7 mouse cellular contexts compared by ENCODE assay signal in genomic region chr6:92705353-92706144, GRCm38 (mm10). TPM values are rescaled to one million over a fixed set of nuclear protein-coding genes. Genes with fewer than 3 reads are reported as not detected.
DNase-seq lines count a peak whose midpoint lies in the region; ATAC-seq lines count a peak whose summit lies in the region.

No protein-coding gene starts in this region.

- peak overlapping the region; percentile 84 for H3K4me3 ChIP-seq in embryonic facial prominence, embryonic 14.5 days (ENCODE audit: low read depth, low read length)
- peak overlapping the region; percentile 64 for H3K4me3 ChIP-seq in hindbrain, embryonic 13.5 days

- no peaks in the 10 kb centered on the region for H3K27me3 ChIP-seq in embryonic facial prominence, embryonic 14.5 days (replicated peaks; ENCODE audit: control insufficient read depth, insufficient read depth, low read length)
- H3K27me3 ChIP-seq in hindbrain, embryonic 13.5 days, result no peaks in the 10 kb centered on the region

- peak overlapping the region; percentile 73 for H3K27ac ChIP-seq in embryonic facial prominence, embryonic 14.5 days (replicated peaks; ENCODE audit: low read depth, low read length)
- peak overlapping the region; percentile 83 for H3K27ac ChIP-seq in hindbrain, embryonic 13.5 days

- peaks cover 9% of the 10 kb centered on the region; the same call in 1 of the 2 replicates for H3K4me1 ChIP-seq in embryonic facial prominence, embryonic 14.5 days (ENCODE audit: control insufficient read depth, insufficient read depth, low read length)
- H3K4me1 ChIP-seq in hindbrain, embryonic 13.5 days (replicated peaks), result peaks cover 49% of the 10 kb centered on the region

- DNase-seq in lung, adult 18-20 months, result peak; percentile 7 to 25
- no peak for DNase-seq in lung, postnatal 36 days
- peak; percentile 41 for DNase-seq in embryonic facial prominence, embryonic 14.5 days (ENCODE audit: low spot score)
- DNase-seq in lung, postnatal 10 days, result peak; percentile 37
- DNase-seq in thymus, postnatal 0 days (ENCODE audit: low spot score), result no peak
- no peak for DNase-seq in adipocyte (ENCODE audit: low spot score)

- H3K9me3 ChIP-seq in embryonic facial prominence, embryonic 14.5 days (ENCODE audit: control insufficient read depth, low read length), result no peaks in the 10 kb centered on the region
- H3K9me3 ChIP-seq in hindbrain, embryonic 13.5 days, result no peaks in the 10 kb centered on the region

- WGBS in embryonic facial prominence, embryonic 14.5 days, result 3% methylated on average over 15 of the region's 39 CpGs
- WGBS in hindbrain, embryonic 13.5 days, result 1% methylated on average over 39 of the region's 39 CpGs

- peak overlapping the region; percentile 90 for H3K4me2 ChIP-seq in embryonic facial prominence, embryonic 14.5 days (ENCODE audit: low read depth, low read length)
- H3K4me2 ChIP-seq in hindbrain, embryonic 13.5 days, result peak overlapping the region; percentile 62

- peak overlapping the region; percentile 79 for H3K9ac ChIP-seq in embryonic facial prominence, embryonic 14.5 days (ENCODE audit: low read depth, low read length)
- peak overlapping the region; percentile 94 for H3K9ac ChIP-seq in hindbrain, embryonic 13.5 days

- H3K36me3 ChIP-seq in embryonic facial prominence, embryonic 14.5 days (ENCODE audit: control insufficient read depth, insufficient read depth, low read length), result no peaks in the 10 kb centered on the region
- no peaks in the 10 kb centered on the region for H3K36me3 ChIP-seq in hindbrain, embryonic 13.5 days

- ATAC-seq in embryonic facial prominence, embryonic 14.5 days (ENCODE audit: low read depth), result peak; percentile 60; the same call in 1 of the 2 replicates
- peak; percentile 58 for ATAC-seq in hindbrain, embryonic 13.5 days (ENCODE audit: low FRiP score)

RNA-seq across cellular contexts. Expression of gene Prickle2, which starts 0.4 kb away (rescaled TPM):
- 6.9 and 7.0 TPM in 2 replicates for polyA plus RNA-seq in embryonic facial prominence, embryonic 14.5 days (2014; fragmentation: Nextera tagmentation; extraction: Ambion mirVana)
- polyA plus RNA-seq in hindbrain, embryonic 13.5 days (2015; fragmentation: Nextera tagmentation; extraction: Ambion mirVana), result 14.2 and 14.3 TPM in 2 replicates
- 0.13 and 0.33 TPM in 2 replicates for polyA plus RNA-seq in thymus, postnatal 0 days (2015; fragmentation: Nextera tagmentation; extraction: Ambion mirVana)

Comparison
In these comparisons a context has a peak if more than half of its experiments do, and no peak if none do; other contexts are left out.
1. DNase-seq: peak in lung, adult 18-20 months (2 of 2), embryonic facial prominence, embryonic 14.5 days (single experiment) and lung, postnatal 10 days (single experiment); none in lung, postnatal 36 days (single experiment), thymus, postnatal 0 days (single experiment) and adipocyte (single experiment).